Mouse (Mus musculus) bone marrow, adult 2 months (tissue): ENCODE results near the gene Agtpbp1.

Source experiments
- CTCF ChIP-seq: fragments of 200-500 bp; IDR thresholded peaks from 2 replicates; pipeline ENCODE4 v1.5.1; 2011; ENCODE audit warnings: low read length, control low read depth; ENCODE audit not compliant: control insufficient read depth, insufficient read depth
- POLR2A ChIP-seq: fragments of 200-500 bp; IDR thresholded peaks from 2 replicates; pipeline ENCODE4 v1.6.1; 2011; ENCODE audit warnings: low read depth, mild to moderate bottlenecking, control low read depth, low read length, borderline replicate concordance; ENCODE audit not compliant: control insufficient read depth

GRCm38 (mm10) chr13:59557185-59557985 lies 27.6 kb downstream of the Agtpbp1 start:
- TF ChIP-seq CTCF = no peak
- TF ChIP-seq POLR2A = 0 out of 2 replicates have a peak, but pooled peaks have one; percentile 17
